Mouse (Mus musculus) hindbrain, postnatal 0 days (tissue): ENCODE data around the gene Grap. TPM values are rescaled to one million over a fixed set of nuclear protein-coding genes. Genes with fewer than 3 reads are reported as not detected.

Experiments
- ATAC-seq: fragments of 200-750 bp; cut with Nextera tagmentation; 2 replicates; pipeline ENCODE4 v1.8.0; 2017; ENCODE audit warnings: mild to moderate bottlenecking, moderate TSS enrichment, moderate library complexity
- DNase-seq: peaks from one replicate; pipeline ENCODE4 v3.0.0-alpha.2; 2015; ENCODE audit warnings: low spot score
- H3K27ac ChIP-seq: fragments of 300-500 bp; sonication (generic); 2 replicates; pipeline ENCODE4 v1.5.1; 2014; ENCODE audit warnings: mild to moderate bottlenecking
- H3K27me3 ChIP-seq: fragments of 300-500 bp; sonication (generic); 2 replicates; pipeline ENCODE4 v1.6.1; 2014; ENCODE audit warnings: low read length, mixed read lengths; ENCODE audit not compliant: insufficient read depth
- H3K36me3 ChIP-seq: fragments of 300-500 bp; sonication (generic); 2 replicates; pipeline ENCODE4 v1.6.1; 2014; ENCODE audit warnings: low read length, mixed read lengths; ENCODE audit not compliant: insufficient read depth
- H3K4me1 ChIP-seq: fragments of 300-500 bp; sonication (generic); 2 replicates; pipeline ENCODE4 v1.6.1; 2014; ENCODE audit warnings: antibody characterized with exemption, low read length, mixed read lengths; ENCODE audit not compliant: insufficient read depth
- H3K4me2 ChIP-seq: fragments of 300-500 bp; sonication (generic); 2 replicates; pipeline ENCODE4 v1.6.1; 2014; ENCODE audit warnings: low read depth, mild to moderate bottlenecking, low read length, moderate library complexity, mixed read lengths
- H3K4me3 ChIP-seq: fragments of 300-500 bp; sonication (generic); 2 replicates; pipeline ENCODE4 v1.5.1; 2014; ENCODE audit warnings: low read length
- H3K9ac ChIP-seq: fragments of 300-500 bp; sonication (generic); replicated peaks from 2 replicates; pipeline ENCODE4 v1.6.1; 2014; ENCODE audit warnings: mild to moderate bottlenecking, low read length, moderate library complexity, mixed read lengths
- H3K9me3 ChIP-seq: fragments of 300-500 bp; sonication (generic); 2 replicates; pipeline ENCODE4 v1.6.1; 2016; ENCODE audit warnings: low read length, mixed read lengths
- CTCF ChIP-seq: IDR thresholded peaks from 2 replicates; pipeline ENCODE4 v1.5.1; 2016; ENCODE audit warnings: antibody characterized with exemption, control low read depth, low read depth
- WGBS: fragments of 180-500 bp; shearing (Covaris S2); extraction: QIAGEN DNeasy Blood & Tissue Kit; methylation state at CpG from one replicate; pipeline ENCODE4 v1.1.7; 2014; 5-methylcytosine and 5-hydroxymethylcytosine counted together
- polyA plus RNA-seq: library from polyadenylated mRNA; unstranded; fragments of >200 nt; fragmentation: Nextera tagmentation; extraction: Ambion mirVana; gene quantifications from 2 replicates; pipeline ENCODE4 v1.2.1, GENCODE M21; 2015
- total RNA-seq: library from RNA; depleted of rRNA; stranded (reverse); fragments of >200 nt; gene quantifications from 2 replicates; pipeline ENCODE4 v1.2.3, GENCODE M21; 2014

The Grap gene
- total and polyA plus RNA-seq, 2 experiments from 2014 or later = 7.4 to 7.7 TPM

GRCm38 (mm10) chr11:61649163-61649580 lies 3.9 kb upstream of the Grap start:
- 94% methylated on average over 5 of the region's 5 CpGs for WGBS
- no peaks in the 10 kb centered on the region for H3K27me3 ChIP-seq
- no peaks in the 10 kb centered on the region for H3K9me3 ChIP-seq
- no peak overlapping the region for H3K4me2 ChIP-seq
- no peak overlapping the region for H3K27ac ChIP-seq
- ATAC-seq (no peak), DNase-seq (no peak)
- TF ChIP-seq CTCF = no peak
- no peak overlapping the region for H3K9ac ChIP-seq
- no peaks in the 10 kb centered on the region for H3K36me3 ChIP-seq
- H3K4me1 ChIP-seq = no peaks in the 10 kb centered on the region
- H3K4me3 ChIP-seq = no peak overlapping the region

- H3K4me2 ChIP-seq = no peak overlapping the region
- H3K27me3 ChIP-seq = no peaks in the 10 kb centered on the region
- 86% methylated on average over 4 of the region's 4 CpGs for WGBS
- H3K27ac ChIP-seq = no peak overlapping the region
- no peaks in the 10 kb centered on the region for H3K4me1 ChIP-seq
- no peaks in the 10 kb centered on the region for H3K9me3 ChIP-seq
- DNase-seq (no peak), ATAC-seq (no peak)
- no peak overlapping the region for H3K4me3 ChIP-seq
- H3K36me3 ChIP-seq = no peaks in the 10 kb centered on the region
- no peak overlapping the region for H3K9ac ChIP-seq
- no peak for TF ChIP-seq CTCF
Measured at GRCm38 (mm10) chr11:61649626-61650025, 3.4 kb upstream of the Grap start.

GRCm38 (mm10) chr11:61650470-61651265 lies 2.4 kb upstream of the Grap start:
- ATAC-seq (no peak), DNase-seq (no peak)
- Histone ChIP-seq H3K27ac (no peak overlapping the region), H3K27me3 (no peaks in the 10 kb centered on the region), H3K9ac (no peak overlapping the region), H3K4me3 (no peak overlapping the region), H3K36me3 (no peaks in the 10 kb centered on the region), H3K4me2 (no peak overlapping the region), H3K4me1 (no peaks in the 10 kb centered on the region), H3K9me3 (no peaks in the 10 kb centered on the region)
- no peak for TF ChIP-seq CTCF
- 85% methylated on average over 9 of the region's 9 CpGs for WGBS

- no peak for TF ChIP-seq CTCF
- H3K9me3 ChIP-seq = no peaks in the 10 kb centered on the region
- H3K9ac ChIP-seq = no peak overlapping the region
- H3K4me2 ChIP-seq = no peak overlapping the region
- H3K27ac ChIP-seq = no peak overlapping the region
- no peak overlapping the region for H3K4me3 ChIP-seq
- H3K4me1 ChIP-seq = no peaks in the 10 kb centered on the region
- H3K27me3 ChIP-seq = no peaks in the 10 kb centered on the region
- ATAC-seq (no peak), DNase-seq (no peak)
- no peaks in the 10 kb centered on the region for H3K36me3 ChIP-seq
- WGBS = 94% methylated on average over 5 of the region's 5 CpGs
Measured at GRCm38 (mm10) chr11:61652216-61652615, 849 bp upstream of the Grap start.

GRCm38 (mm10) chr11:61653568-61653967 lies 503 bp downstream of the Grap start:
- Histone ChIP-seq H3K4me1 (0 out of 2 replicates have a peak, but pooled peaks cover 3% of the 10 kb centered on the region), H3K4me2 (no peak overlapping the region), H3K27ac (no peak overlapping the region), H3K27me3 (no peaks in the 10 kb centered on the region), H3K9ac (no peak overlapping the region), H3K4me3 (no peak overlapping the region), H3K9me3 (no peaks in the 10 kb centered on the region), H3K36me3 (no peaks in the 10 kb centered on the region)
- TF ChIP-seq CTCF = no peak
- ATAC-seq (no peak), DNase-seq (no peak)
- WGBS = 75% methylated on average over 2 of the region's 2 CpGs

GRCm38 (mm10) chr11:61654786-61655311 lies 1.8 kb downstream of the Grap start:
- Histone ChIP-seq H3K4me3 (no peak overlapping the region), H3K4me2 (no peak overlapping the region), H3K9me3 (no peaks in the 10 kb centered on the region), H3K9ac (no peak overlapping the region), H3K27ac (no peak overlapping the region), H3K36me3 (no peaks in the 10 kb centered on the region), H3K4me1 (peaks cover 9% of the 10 kb centered on the region; the same call in 1 of the 2 replicates), H3K27me3 (no peaks in the 10 kb centered on the region)
- DNase-seq (no peak), ATAC-seq (no peak)
- 86% methylated on average over 4 of the region's 4 CpGs for WGBS
- no peak for TF ChIP-seq CTCF

- Histone ChIP-seq H3K27ac (no peak overlapping the region), H3K27me3 (no peaks in the 10 kb centered on the region), H3K9me3 (no peaks in the 10 kb centered on the region), H3K4me2 (no peak overlapping the region), H3K36me3 (no peaks in the 10 kb centered on the region), H3K4me1 (peaks cover 11% of the 10 kb centered on the region; the same call in 1 of the 2 replicates), H3K9ac (no peak overlapping the region), H3K4me3 (no peak overlapping the region)
- DNase-seq = no peak
- no peak for TF ChIP-seq CTCF
- WGBS = 64% methylated on average over 4 of the region's 4 CpGs
- no peak for ATAC-seq
Measured at GRCm38 (mm10) chr11:61655649-61656048, 2.6 kb downstream of the Grap start.
